Mouse (Mus musculus) ES-E14 (cell line): ENCODE measurements around the gene Safb2.

Experiments used
- MAFK ChIP-seq: IDR thresholded peaks from 2 replicates; pipeline ENCODE4 v1.6.1; 2014; ENCODE audit warnings: mild to moderate bottlenecking, low read depth, low read length, inconsistent platforms; ENCODE audit not compliant: insufficient read depth
- ZC3H11A ChIP-seq: IDR thresholded peaks from 2 replicates; pipeline ENCODE4 v1.6.1; 2012; ENCODE audit warnings: low read depth, mild to moderate bottlenecking, inconsistent platforms, low read length, borderline replicate concordance
- ZNF384 ChIP-seq: IDR thresholded peaks from 2 replicates; pipeline ENCODE4 v1.6.1; 2012; ENCODE audit warnings: low read depth, low read length, inconsistent platforms

DNA sequence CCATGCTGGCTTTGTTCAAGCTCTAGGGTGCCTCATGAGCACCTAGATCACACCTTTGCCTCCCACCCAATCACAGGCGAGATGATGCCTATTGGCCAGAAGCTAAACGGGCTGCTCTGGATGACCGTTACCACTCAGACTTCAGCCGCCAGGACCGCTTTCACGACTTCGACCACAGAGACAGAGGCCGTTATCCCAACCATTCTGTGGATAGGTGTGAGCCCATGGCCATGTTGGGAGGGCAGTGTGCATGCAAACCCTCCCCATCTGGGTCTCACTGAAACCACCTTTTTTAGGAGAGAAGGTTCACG lies 19.6 kb upstream of the Safb2 start:
- TF ChIP-seq MAFK (no peak), ZNF384 (no peak), ZC3H11A (no peak)
